ENCODE assay signal across 8 mouse cellular contexts in the genomic region with DNA sequence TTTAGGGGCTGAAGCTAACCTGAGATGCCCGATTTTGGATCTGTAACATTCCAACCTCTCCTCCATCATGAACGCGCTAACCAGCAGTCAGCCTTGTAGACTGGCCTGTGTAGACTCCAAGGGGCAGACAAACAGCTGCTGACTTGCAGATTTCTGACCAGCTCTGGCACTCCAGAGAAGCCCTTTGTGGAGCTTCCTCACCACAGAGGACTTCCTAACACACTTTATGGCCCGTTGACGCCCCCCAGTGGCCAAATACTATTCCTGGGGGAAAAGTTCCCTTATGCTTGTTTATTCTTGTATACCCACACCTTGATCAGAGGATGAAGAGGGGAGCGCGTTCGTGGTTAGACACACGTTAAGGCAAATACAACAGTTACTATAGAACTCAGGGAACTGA. TPM values are rescaled to one million over a fixed set of nuclear protein-coding genes. Genes with fewer than 3 reads are reported as not detected.
DNase-seq lines count a peak whose midpoint lies in the region; ATAC-seq and TF ChIP-seq lines count a peak whose summit lies in the region.

No protein-coding gene starts in this region.

- no peak overlapping the region for H3K4me2 ChIP-seq in embryonic facial prominence, embryonic 14.5 days (ENCODE audit: low read depth, low read length)

- peak; percentile 37 to 48 for DNase-seq in cerebellum, adult 2 months
- DNase-seq in cerebellum, postnatal 4 days (ENCODE audit: low spot score in 2 of 2): no peak
- peak; percentile 91 for DNase-seq in A20 (ENCODE audit: low read depth, low spot score)
- DNase-seq in adrenal gland, adult 18-20 months (ENCODE audit: low spot score in 2 of 2): peak; percentile 43 to 69
- peak; percentile 17 for DNase-seq in embryonic facial prominence, embryonic 14.5 days (ENCODE audit: low spot score)
- peak; percentile 68 for DNase-seq in kidney, postnatal 10 days
- peak; percentile 67 for DNase-seq in lung, postnatal 14 days
- peak; percentile 62 to 76 for DNase-seq in spleen, postnatal 36 days (ENCODE audit: low spot score in 2 of 2)

- no peak overlapping the region for H3K27ac ChIP-seq in cerebellum, adult 2 months (ENCODE audit: insufficient read depth, low read length)
- H3K27ac ChIP-seq in embryonic facial prominence, embryonic 14.5 days (replicated peaks; ENCODE audit: low read depth, low read length): no peak overlapping the region

- TF ChIP-seq POLR2A in cerebellum, adult 2 months (IDR thresholded peaks at IDR 0.05; ENCODE audit: borderline replicate concordance, insufficient read depth, low read length): no peak

- no peaks in the 10 kb centered on the region for H3K9me3 ChIP-seq in embryonic facial prominence, embryonic 14.5 days (ENCODE audit: control insufficient read depth, low read length)

- no peak overlapping the region for H3K9ac ChIP-seq in embryonic facial prominence, embryonic 14.5 days (ENCODE audit: low read depth, low read length)

- no peaks in the 10 kb centered on the region for H3K36me3 ChIP-seq in embryonic facial prominence, embryonic 14.5 days (ENCODE audit: control insufficient read depth, insufficient read depth, low read length)

- peak; percentile 45 for TF ChIP-seq CTCF in cerebellum, adult 2 months (IDR thresholded peaks at IDR 0.05; ENCODE audit: borderline replicate concordance, insufficient read depth, low read depth, low read length)

- H3K4me3 ChIP-seq in cerebellum, adult 2 months (replicated peaks; ENCODE audit: insufficient read depth, low read depth, low read length): no peak overlapping the region
- no peak overlapping the region for H3K4me3 ChIP-seq in embryonic facial prominence, embryonic 14.5 days (ENCODE audit: low read depth, low read length)

- no peaks in the 10 kb centered on the region for H3K27me3 ChIP-seq in cerebellum, adult 2 months (ENCODE audit: control insufficient read depth, insufficient read depth, low read length)
- no peaks in the 10 kb centered on the region for H3K27me3 ChIP-seq in embryonic facial prominence, embryonic 14.5 days (replicated peaks; ENCODE audit: control insufficient read depth, insufficient read depth, low read length)

- WGBS in cerebellum, adult 2 months: 74% methylated on average over 9 of the region's 9 CpGs
- 53% methylated on average over 9 of the region's 9 CpGs for WGBS in embryonic facial prominence, embryonic 14.5 days

- H3K4me1 ChIP-seq in cerebellum, adult 2 months (ENCODE audit: control insufficient read depth, insufficient read depth, low read length): no peaks in the 10 kb centered on the region
- no peaks in the 10 kb centered on the region for H3K4me1 ChIP-seq in embryonic facial prominence, embryonic 14.5 days (ENCODE audit: control insufficient read depth, insufficient read depth, low read length)

- ATAC-seq in embryonic facial prominence, embryonic 14.5 days (ENCODE audit: low read depth): no peak

RNA-seq across cellular contexts. Expression of a gene that starts 12.8 kb away (rescaled TPM):
- polyA plus RNA-seq in cerebellum, adult 2 months (2012; rRNA removed): 12.9 and 14.4 TPM in 2 replicates
- total RNA-seq in adrenal gland, adult 18-20 months (2021): 10 to 100 TPM; 11.9 to 13.4 TPM
- 5.2 and 5.5 TPM in 2 replicates for polyA plus RNA-seq in embryonic facial prominence, embryonic 14.5 days (2014; fragmentation: Nextera tagmentation; extraction: Ambion mirVana)

Comparison
In these comparisons a context has a peak if more than half of its experiments do, and no peak if none do; other contexts are left out.
1. DNase-seq: peak in cerebellum, adult 2 months (2 of 2), A20 (single experiment), adrenal gland, adult 18-20 months (2 of 2), embryonic facial prominence, embryonic 14.5 days (single experiment), kidney, postnatal 10 days (single experiment), lung, postnatal 14 days (single experiment) and spleen, postnatal 36 days (2 of 2); none in cerebellum, postnatal 4 days (0 of 2).